Mouse (Mus musculus): ENCODE data around the gene Apol9b. TPM values are rescaled to one million over a fixed set of nuclear protein-coding genes. Genes with fewer than 3 reads are reported as not detected.
A peak's percentile ranks its signal among the peaks of the same experiment; 100 is the strongest.
"Not testable (repeated sequence)": the region's sequence is repeated elsewhere in the genome, so short reads cannot be mapped to it uniquely, and the experiment has no call there.

The Apol9b gene
- polyA plus RNA-seq (2012; rRNA removed), result 1.4 and 2.7 TPM in 2 replicates

GRCm38 (mm10) chr15:77728739-77729138, at the start of gene Apol9b:
Apol9b (plus strand) TSS chr15:77729039.
- H3K4me3 ChIP-seq (ENCODE audit: extremely low read depth, insufficient read depth, insufficient read length); H3K27ac ChIP-seq (ENCODE audit: insufficient read depth, low read length); H3K27me3 ChIP-seq (ENCODE audit: control insufficient read depth, insufficient read depth, low read length); DNase-seq (ENCODE audit: low read depth in 1 of 2, low spot score in 2 of 2); H3K36me3 ChIP-seq (ENCODE audit: control insufficient read depth, insufficient read depth, low read length); H3K4me1 ChIP-seq (ENCODE audit: control insufficient read depth, insufficient read depth, insufficient read length): not testable (repeated sequence)
- 87% methylated on average over 1 of the region's 4 CpGs for WGBS

DNA sequence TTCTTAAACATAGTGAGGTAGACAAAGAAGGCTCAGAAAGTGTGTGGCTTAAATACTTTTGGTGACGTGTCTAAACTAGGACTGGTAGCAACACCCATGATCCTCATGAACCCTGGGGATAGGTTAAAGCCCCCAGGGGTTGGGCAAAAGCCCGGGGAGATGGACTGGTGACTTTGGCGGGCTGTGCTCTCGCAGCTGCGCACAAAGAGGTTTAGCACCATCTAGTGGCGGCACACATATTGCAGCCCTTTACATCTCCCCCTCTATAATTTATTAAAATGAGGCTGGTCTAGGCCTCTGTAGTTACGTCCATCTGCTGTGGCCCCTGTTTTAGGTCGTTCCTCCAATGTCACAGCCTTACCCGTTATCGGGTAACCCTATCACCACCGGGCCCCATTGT, 44.9 kb upstream of the Apol9b start:
- H3K4me1 ChIP-seq (ENCODE audit: control insufficient read depth, insufficient read depth, insufficient read length); H3K4me3 ChIP-seq (ENCODE audit: extremely low read depth, insufficient read depth, insufficient read length); H3K27ac ChIP-seq (ENCODE audit: insufficient read depth, low read length); H3K27me3 ChIP-seq (ENCODE audit: control insufficient read depth, insufficient read depth, low read length); H3K36me3 ChIP-seq (ENCODE audit: control insufficient read depth, insufficient read depth, low read length): not testable (repeated sequence)
- TF ChIP-seq CTCF (IDR thresholded peaks at IDR 0.05; ENCODE audit: extremely low read depth, insufficient read depth, insufficient read length, insufficient replicate concordance), result peak; percentile 44; the same call in 1 of the 2 replicates
- DNase-seq (ENCODE audit: low read depth in 1 of 2, low spot score in 2 of 2), result peak in 1 of 2 experiments; percentile 13
- 10% methylated on average over 11 of the region's 11 CpGs for WGBS

GRCm38 (mm10) chr15:77691532-77692311, 37.1 kb upstream of the Apol9b start:
- H3K36me3 ChIP-seq (ENCODE audit: control insufficient read depth, insufficient read depth, low read length), result not testable (repeated sequence)

GRCm38 (mm10) chr15:77694687-77695295, 34.0 kb upstream of the Apol9b start:
- TF ChIP-seq CTCF (IDR thresholded peaks at IDR 0.05; ENCODE audit: extremely low read depth, insufficient read depth, insufficient read length, insufficient replicate concordance), result peak; percentile 24; the same call in 1 of the 2 replicates
- WGBS, result 28% methylated on average over 11 of the region's 15 CpGs
- peak; percentile 13 to 29 for DNase-seq (ENCODE audit: low read depth in 1 of 2, low spot score in 2 of 2)
- H3K36me3 ChIP-seq (ENCODE audit: control insufficient read depth, insufficient read depth, low read length); H3K27ac ChIP-seq (ENCODE audit: insufficient read depth, low read length); H3K4me3 ChIP-seq (ENCODE audit: extremely low read depth, insufficient read depth, insufficient read length); H3K27me3 ChIP-seq (ENCODE audit: control insufficient read depth, insufficient read depth, low read length); H3K4me1 ChIP-seq (ENCODE audit: control insufficient read depth, insufficient read depth, insufficient read length): not testable (repeated sequence)

More at GRCm38 (mm10) chr15:77691532-77692311, 37.1 kb upstream of the Apol9b start:
- not testable (repeated sequence) for H3K4me3 ChIP-seq (ENCODE audit: extremely low read depth, insufficient read depth, insufficient read length); H3K4me1 ChIP-seq (ENCODE audit: control insufficient read depth, insufficient read depth, insufficient read length); H3K27ac ChIP-seq (ENCODE audit: insufficient read depth, low read length); DNase-seq (ENCODE audit: low read depth in 1 of 2, low spot score in 2 of 2); H3K27me3 ChIP-seq (ENCODE audit: control insufficient read depth, insufficient read depth, low read length)
- WGBS, result 12% methylated on average over 20 of the region's 20 CpGs

DNA sequence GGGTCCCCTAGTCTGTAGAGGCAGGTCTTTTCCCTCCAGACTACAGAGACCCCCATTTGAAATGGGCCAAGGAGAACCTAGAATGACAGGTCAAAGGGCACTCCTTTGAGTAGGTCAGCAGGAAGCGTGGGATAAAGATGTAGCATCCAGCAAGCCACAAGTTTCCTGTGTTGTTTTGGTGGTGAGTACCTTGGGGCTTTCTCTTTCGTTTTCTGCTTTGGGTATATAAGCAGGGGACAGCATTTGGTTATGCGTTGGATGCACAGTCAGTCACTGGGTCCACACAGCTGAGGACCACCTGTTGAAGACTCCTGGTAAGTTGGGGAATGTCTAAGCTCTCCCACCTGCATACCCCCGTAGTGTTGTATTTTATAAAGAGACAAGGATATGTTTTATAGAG, 30.2 kb upstream of the Apol9b start, which contains the start of gene Apol7e:
TSS of gene Apol7e (plus strand) at position 202 of the 400 bp plus-strand sequence.
- H3K27ac ChIP-seq (ENCODE audit: insufficient read depth, low read length), result peak within 1 kb of the TSS; percentile 41
- H3K4me1 ChIP-seq (ENCODE audit: control insufficient read depth, insufficient read depth, insufficient read length); DNase-seq (ENCODE audit: low read depth in 1 of 2, low spot score in 2 of 2); H3K27me3 ChIP-seq (ENCODE audit: control insufficient read depth, insufficient read depth, low read length); H3K36me3 ChIP-seq (ENCODE audit: control insufficient read depth, insufficient read depth, low read length): not testable (repeated sequence)
- 14% methylated on average over 4 of the region's 4 CpGs for WGBS
- H3K4me3 ChIP-seq (ENCODE audit: extremely low read depth, insufficient read depth, insufficient read length), result peak within 1 kb of the TSS; percentile 27

DNA sequence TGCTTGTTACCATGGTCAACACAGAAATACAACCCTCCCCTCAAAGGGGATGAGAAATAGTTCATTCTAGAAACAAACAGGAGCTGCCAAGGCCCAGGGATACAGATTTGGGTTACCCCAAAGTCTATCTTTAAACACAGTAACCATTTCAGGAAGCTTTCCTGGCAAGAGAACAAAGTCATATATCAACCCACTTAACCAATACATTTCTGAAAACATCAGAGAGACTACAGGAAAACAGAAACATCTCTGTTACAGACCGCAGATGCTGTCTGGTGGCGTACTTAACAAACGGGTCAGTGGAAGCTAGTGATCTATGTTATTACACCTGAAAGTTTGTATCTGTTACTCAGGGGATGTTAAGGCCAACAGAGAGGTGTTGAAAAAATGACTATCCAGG, 23.5 kb upstream of the Apol9b start:
- H3K4me1 ChIP-seq (ENCODE audit: control insufficient read depth, insufficient read depth, insufficient read length), result not testable (repeated sequence)

DNA sequence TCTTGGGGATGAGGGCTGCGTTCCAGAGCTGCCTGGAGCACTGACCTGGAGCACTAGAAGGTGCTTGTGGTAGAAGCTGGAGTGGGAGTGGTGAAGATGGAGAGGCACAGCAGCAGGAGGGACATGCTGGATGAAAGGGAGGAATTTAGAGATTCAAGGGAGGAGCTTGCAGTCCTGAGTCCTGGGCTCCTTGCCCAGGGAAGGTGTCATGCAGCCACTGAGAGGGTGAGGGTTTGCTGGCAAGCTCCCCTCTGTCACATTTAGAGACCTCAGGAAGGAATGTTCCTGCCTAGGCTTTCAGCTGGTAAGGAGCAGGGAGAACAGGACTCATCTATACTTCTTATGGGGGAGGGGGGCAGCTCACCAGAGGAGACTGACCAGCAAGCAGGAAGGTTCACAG, 19.9 kb upstream of the Apol9b start:
- not testable (repeated sequence) for H3K4me3 ChIP-seq (ENCODE audit: extremely low read depth, insufficient read depth, insufficient read length); H3K4me1 ChIP-seq (ENCODE audit: control insufficient read depth, insufficient read depth, insufficient read length); H3K36me3 ChIP-seq (ENCODE audit: control insufficient read depth, insufficient read depth, low read length); H3K27ac ChIP-seq (ENCODE audit: insufficient read depth, low read length); DNase-seq (ENCODE audit: low read depth in 1 of 2, low spot score in 2 of 2); H3K27me3 ChIP-seq (ENCODE audit: control insufficient read depth, insufficient read depth, low read length)
- 80% methylated on average over 1 of the region's 1 CpGs for WGBS

More for the DNA sequence above, 23.5 kb upstream of the Apol9b start:
- H3K27ac ChIP-seq (ENCODE audit: insufficient read depth, low read length); H3K27me3 ChIP-seq (ENCODE audit: control insufficient read depth, insufficient read depth, low read length); H3K36me3 ChIP-seq (ENCODE audit: control insufficient read depth, insufficient read depth, low read length); H3K4me3 ChIP-seq (ENCODE audit: extremely low read depth, insufficient read depth, insufficient read length); DNase-seq (ENCODE audit: low read depth in 1 of 2, low spot score in 2 of 2): not testable (repeated sequence)
- WGBS, result 52% methylated on average over 3 of the region's 3 CpGs

GRCm38 (mm10) chr15:77718240-77718639, 10.6 kb upstream of the Apol9b start:
- H3K4me1 ChIP-seq (ENCODE audit: control insufficient read depth, insufficient read depth, insufficient read length); H3K27me3 ChIP-seq (ENCODE audit: control insufficient read depth, insufficient read depth, low read length); H3K4me3 ChIP-seq (ENCODE audit: extremely low read depth, insufficient read depth, insufficient read length); DNase-seq (ENCODE audit: low read depth in 1 of 2, low spot score in 2 of 2); H3K36me3 ChIP-seq (ENCODE audit: control insufficient read depth, insufficient read depth, low read length); H3K27ac ChIP-seq (ENCODE audit: insufficient read depth, low read length): not testable (repeated sequence)
- 59% methylated on average over 2 of the region's 6 CpGs for WGBS

- not testable (repeated sequence) for H3K4me3 ChIP-seq (ENCODE audit: extremely low read depth, insufficient read depth, insufficient read length); H3K27me3 ChIP-seq (ENCODE audit: control insufficient read depth, insufficient read depth, low read length); H3K36me3 ChIP-seq (ENCODE audit: control insufficient read depth, insufficient read depth, low read length); H3K27ac ChIP-seq (ENCODE audit: insufficient read depth, low read length); H3K4me1 ChIP-seq (ENCODE audit: control insufficient read depth, insufficient read depth, insufficient read length); DNase-seq (ENCODE audit: low read depth in 1 of 2, low spot score in 2 of 2)
- no CpG with 5 or more reads among the region's 3 CpGs for WGBS
These were observed 7.3 kb upstream of the Apol9b start for GRCm38 (mm10) chr15:77721509-77721908.

DNA sequence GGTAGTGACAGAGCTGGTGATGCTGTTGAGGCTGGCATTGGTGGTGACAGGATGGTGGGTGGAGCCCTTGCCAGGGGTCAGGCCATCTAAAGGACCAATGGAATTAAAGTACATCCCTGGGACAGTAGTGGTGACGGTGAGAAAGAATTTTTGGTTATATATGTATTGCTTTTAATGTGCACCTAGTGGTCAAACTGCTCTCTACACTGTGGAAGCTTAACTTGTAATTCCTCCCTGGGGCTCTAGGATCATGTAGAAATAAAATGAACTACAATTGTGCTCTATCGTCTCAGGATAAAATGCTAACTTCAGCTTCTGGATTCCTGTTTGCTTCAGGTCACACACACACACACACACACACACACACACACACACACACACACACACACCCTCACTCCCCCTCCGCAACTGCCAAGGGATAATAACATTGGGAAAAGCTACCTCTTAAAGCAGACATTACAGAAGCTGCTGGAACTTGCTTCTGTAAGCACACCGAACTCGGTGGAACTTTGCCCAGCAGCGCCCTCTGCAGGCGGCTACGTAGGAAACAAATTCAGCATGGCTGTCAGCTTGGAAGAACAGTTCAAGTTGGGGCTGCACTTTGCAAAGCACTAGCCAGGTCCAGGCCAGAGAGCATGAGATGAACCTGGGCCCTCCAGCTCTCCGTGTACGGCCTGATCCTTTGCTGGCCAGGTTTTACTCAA, 4.5 kb upstream of the Apol9b start:
- H3K4me1 ChIP-seq (ENCODE audit: control insufficient read depth, insufficient read depth, insufficient read length); H3K27me3 ChIP-seq (ENCODE audit: control insufficient read depth, insufficient read depth, low read length); DNase-seq (ENCODE audit: low read depth in 1 of 2, low spot score in 2 of 2); H3K27ac ChIP-seq (ENCODE audit: insufficient read depth, low read length); H3K4me3 ChIP-seq (ENCODE audit: extremely low read depth, insufficient read depth, insufficient read length); H3K36me3 ChIP-seq (ENCODE audit: control insufficient read depth, insufficient read depth, low read length): not testable (repeated sequence)
- WGBS, result 24% methylated on average over 3 of the region's 10 CpGs

Measured in spleen, adult 2 months (tissue).